Mouse (Mus musculus): ENCODE results near the gene Smagp. TPM values are rescaled to one million over a fixed set of nuclear protein-coding genes. Genes with fewer than 3 reads are reported as not detected.

Smagp gene
- polyA plus RNA-seq (2014; fragmentation: Nextera tagmentation; extraction: Ambion mirVana), result 0.78 and 3.6 TPM in 2 replicates

GRCm38 (mm10) chr15:100636700-100637501, at the start of gene Smagp:
Gene Smagp, minus strand, starts transcription at chr15:100636940.
- Histone ChIP-seq H3K4me3 (replicated peaks; ENCODE audit: low read depth, low read length) (peak within 1 kb of the TSS; percentile 36), H3K9me3 (ENCODE audit: control insufficient read depth, low read length) (no peaks in the 10 kb centered on the region), H3K9ac (replicated peaks; ENCODE audit: low read length) (peak within 1 kb of the TSS; percentile 4; the same call in 1 of the 2 replicates), H3K4me2 (ENCODE audit: low read length) (peak within 1 kb of the TSS; percentile 63), H3K27me3 (ENCODE audit: control insufficient read depth, insufficient read depth, low read length) (peaks cover 53% of the 10 kb centered on the region), H3K4me1 (ENCODE audit: control insufficient read depth, insufficient read depth, low read length) (peaks cover 12% of the 10 kb centered on the region; the same call in 1 of the 2 replicates), H3K27ac (replicated peaks; ENCODE audit: low read depth, low read length) (no peak within 1 kb of the TSS), H3K36me3 (ENCODE audit: control insufficient read depth, insufficient read depth, low read length) (no peaks in the 10 kb centered on the region)
- ATAC-seq (ENCODE audit: low FRiP score, low TSS enrichment), result no peak
- under 1% methylated on average over 76 of the region's 77 CpGs for WGBS
- peak; percentile 35 for DNase-seq

- DNase-seq (no peak), ATAC-seq (ENCODE audit: low FRiP score, low TSS enrichment) (no peak)
- Histone ChIP-seq H3K4me2 (ENCODE audit: low read length) (no peak overlapping the region), H3K36me3 (ENCODE audit: control insufficient read depth, insufficient read depth, low read length) (no peaks in the 10 kb centered on the region), H3K4me1 (ENCODE audit: control insufficient read depth, insufficient read depth, low read length) (no peaks in the 10 kb centered on the region), H3K27me3 (ENCODE audit: control insufficient read depth, insufficient read depth, low read length) (no peaks in the 10 kb centered on the region), H3K9me3 (ENCODE audit: control insufficient read depth, low read length) (peaks cover 7% of the 10 kb centered on the region), H3K9ac (replicated peaks; ENCODE audit: low read length) (no peak overlapping the region), H3K27ac (replicated peaks; ENCODE audit: low read depth, low read length) (no peak overlapping the region), H3K4me3 (replicated peaks; ENCODE audit: low read depth, low read length) (no peak overlapping the region)
- WGBS, result 89% methylated on average over 6 of the region's 6 CpGs
Measured at GRCm38 (mm10) chr15:100686434-100686833, 49.7 kb upstream of the Smagp start.

- Histone ChIP-seq H3K27me3 (ENCODE audit: control insufficient read depth, insufficient read depth, low read length) (no peaks in the 10 kb centered on the region), H3K9me3 (ENCODE audit: control insufficient read depth, low read length) (peaks cover 7% of the 10 kb centered on the region), H3K36me3 (ENCODE audit: control insufficient read depth, insufficient read depth, low read length) (no peaks in the 10 kb centered on the region), H3K4me3 (replicated peaks; ENCODE audit: low read depth, low read length) (no peak overlapping the region), H3K4me1 (ENCODE audit: control insufficient read depth, insufficient read depth, low read length) (no peaks in the 10 kb centered on the region), H3K4me2 (ENCODE audit: low read length) (no peak overlapping the region), H3K9ac (replicated peaks; ENCODE audit: low read length) (no peak overlapping the region), H3K27ac (replicated peaks; ENCODE audit: low read depth, low read length) (no peak overlapping the region)
- DNase-seq (no peak), ATAC-seq (ENCODE audit: low FRiP score, low TSS enrichment) (no peak)
- 94% methylated on average over 8 of the region's 8 CpGs for WGBS
Measured at GRCm38 (mm10) chr15:100685849-100686248, 49.1 kb upstream of the Smagp start.

GRCm38 (mm10) chr15:100685255-100685654, 48.5 kb upstream of the Smagp start:
- Histone ChIP-seq H3K27me3 (ENCODE audit: control insufficient read depth, insufficient read depth, low read length) (no peaks in the 10 kb centered on the region), H3K9me3 (ENCODE audit: control insufficient read depth, low read length) (peaks cover 3% of the 10 kb centered on the region), H3K36me3 (ENCODE audit: control insufficient read depth, insufficient read depth, low read length) (no peaks in the 10 kb centered on the region), H3K4me2 (ENCODE audit: low read length) (no peak overlapping the region), H3K27ac (replicated peaks; ENCODE audit: low read depth, low read length) (no peak overlapping the region), H3K4me1 (ENCODE audit: control insufficient read depth, insufficient read depth, low read length) (no peaks in the 10 kb centered on the region), H3K4me3 (replicated peaks; ENCODE audit: low read depth, low read length) (no peak overlapping the region), H3K9ac (replicated peaks; ENCODE audit: low read length) (no peak overlapping the region)
- ATAC-seq (ENCODE audit: low FRiP score, low TSS enrichment), result no peak
- no peak for DNase-seq
- WGBS, result 20% methylated on average over 13 of the region's 13 CpGs

GRCm38 (mm10) chr15:100684450-100684849, 47.7 kb upstream of the Smagp start:
- H3K9ac ChIP-seq (replicated peaks; ENCODE audit: low read length), result no peak overlapping the region
- DNase-seq (no peak), ATAC-seq (ENCODE audit: low FRiP score, low TSS enrichment) (no peak)
- no peaks in the 10 kb centered on the region for H3K9me3 ChIP-seq (ENCODE audit: control insufficient read depth, low read length)
- H3K27ac ChIP-seq (replicated peaks; ENCODE audit: low read depth, low read length), result no peak overlapping the region
- no peaks in the 10 kb centered on the region for H3K4me1 ChIP-seq (ENCODE audit: control insufficient read depth, insufficient read depth, low read length)
- H3K36me3 ChIP-seq (ENCODE audit: control insufficient read depth, insufficient read depth, low read length), result no peaks in the 10 kb centered on the region
- no peak overlapping the region for H3K4me3 ChIP-seq (replicated peaks; ENCODE audit: low read depth, low read length)
- no peaks in the 10 kb centered on the region for H3K27me3 ChIP-seq (ENCODE audit: control insufficient read depth, insufficient read depth, low read length)
- WGBS, result 73% methylated on average over 10 of the region's 10 CpGs
- no peak overlapping the region for H3K4me2 ChIP-seq (ENCODE audit: low read length)

GRCm38 (mm10) chr15:100683041-100683440, 46.3 kb upstream of the Smagp start:
- no peak overlapping the region for H3K4me3 ChIP-seq (replicated peaks; ENCODE audit: low read depth, low read length)
- DNase-seq, result peak; percentile 87
- 45% methylated on average over 2 of the region's 2 CpGs for WGBS
- no peak overlapping the region for H3K27ac ChIP-seq (replicated peaks; ENCODE audit: low read depth, low read length)
- no peaks in the 10 kb centered on the region for H3K4me1 ChIP-seq (ENCODE audit: control insufficient read depth, insufficient read depth, low read length)
- no peaks in the 10 kb centered on the region for H3K36me3 ChIP-seq (ENCODE audit: control insufficient read depth, insufficient read depth, low read length)
- H3K4me2 ChIP-seq (ENCODE audit: low read length), result no peak overlapping the region
- H3K9me3 ChIP-seq (ENCODE audit: control insufficient read depth, low read length), result no peaks in the 10 kb centered on the region
- H3K27me3 ChIP-seq (ENCODE audit: control insufficient read depth, insufficient read depth, low read length), result no peaks in the 10 kb centered on the region
- no peak for ATAC-seq (ENCODE audit: low FRiP score, low TSS enrichment)
- H3K9ac ChIP-seq (replicated peaks; ENCODE audit: low read length), result no peak overlapping the region

- Histone ChIP-seq H3K27me3 (ENCODE audit: control insufficient read depth, insufficient read depth, low read length) (no peaks in the 10 kb centered on the region), H3K4me1 (ENCODE audit: control insufficient read depth, insufficient read depth, low read length) (no peaks in the 10 kb centered on the region), H3K27ac (replicated peaks; ENCODE audit: low read depth, low read length) (no peak overlapping the region), H3K9me3 (ENCODE audit: control insufficient read depth, low read length) (no peaks in the 10 kb centered on the region), H3K4me3 (replicated peaks; ENCODE audit: low read depth, low read length) (no peak overlapping the region), H3K4me2 (ENCODE audit: low read length) (no peak overlapping the region), H3K36me3 (ENCODE audit: control insufficient read depth, insufficient read depth, low read length) (no peaks in the 10 kb centered on the region), H3K9ac (replicated peaks; ENCODE audit: low read length) (no peak overlapping the region)
- DNase-seq (no peak), ATAC-seq (ENCODE audit: low FRiP score, low TSS enrichment) (no peak)
- WGBS, result 28% methylated on average over 7 of the region's 7 CpGs
Measured at GRCm38 (mm10) chr15:100681770-100682169, 45.0 kb upstream of the Smagp start.

- Histone ChIP-seq H3K36me3 (ENCODE audit: control insufficient read depth, insufficient read depth, low read length) (no peaks in the 10 kb centered on the region), H3K4me3 (replicated peaks; ENCODE audit: low read depth, low read length) (no peak overlapping the region), H3K4me2 (ENCODE audit: low read length) (no peak overlapping the region), H3K27me3 (ENCODE audit: control insufficient read depth, insufficient read depth, low read length) (no peaks in the 10 kb centered on the region), H3K9me3 (ENCODE audit: control insufficient read depth, low read length) (no peaks in the 10 kb centered on the region), H3K4me1 (ENCODE audit: control insufficient read depth, insufficient read depth, low read length) (no peaks in the 10 kb centered on the region), H3K27ac (replicated peaks; ENCODE audit: low read depth, low read length) (no peak overlapping the region), H3K9ac (replicated peaks; ENCODE audit: low read length) (no peak overlapping the region)
- 65% methylated on average over 3 of the region's 3 CpGs for WGBS
- ATAC-seq (ENCODE audit: low FRiP score, low TSS enrichment) (no peak), DNase-seq (no peak)
Measured at GRCm38 (mm10) chr15:100680381-100680780, 43.6 kb upstream of the Smagp start.

GRCm38 (mm10) chr15:100679005-100679404, 42.3 kb upstream of the Smagp start:
- H3K4me3 ChIP-seq (replicated peaks; ENCODE audit: low read depth, low read length), result no peak overlapping the region
- H3K9me3 ChIP-seq (ENCODE audit: control insufficient read depth, low read length), result no peaks in the 10 kb centered on the region
- H3K27me3 ChIP-seq (ENCODE audit: control insufficient read depth, insufficient read depth, low read length), result no peaks in the 10 kb centered on the region
- no peaks in the 10 kb centered on the region for H3K4me1 ChIP-seq (ENCODE audit: control insufficient read depth, insufficient read depth, low read length)
- H3K4me2 ChIP-seq (ENCODE audit: low read length), result no peak overlapping the region
- no peak overlapping the region for H3K9ac ChIP-seq (replicated peaks; ENCODE audit: low read length)
- WGBS, result 94% methylated on average over 14 of the region's 14 CpGs
- no peak overlapping the region for H3K27ac ChIP-seq (replicated peaks; ENCODE audit: low read depth, low read length)
- ATAC-seq (ENCODE audit: low FRiP score, low TSS enrichment) (no peak), DNase-seq (no peak)
- H3K36me3 ChIP-seq (ENCODE audit: control insufficient read depth, insufficient read depth, low read length), result no peaks in the 10 kb centered on the region

All from midbrain, embryonic 14.5 days (tissue).